24 mouse cellular contexts compared by ENCODE assay signal in the genomic region with DNA sequence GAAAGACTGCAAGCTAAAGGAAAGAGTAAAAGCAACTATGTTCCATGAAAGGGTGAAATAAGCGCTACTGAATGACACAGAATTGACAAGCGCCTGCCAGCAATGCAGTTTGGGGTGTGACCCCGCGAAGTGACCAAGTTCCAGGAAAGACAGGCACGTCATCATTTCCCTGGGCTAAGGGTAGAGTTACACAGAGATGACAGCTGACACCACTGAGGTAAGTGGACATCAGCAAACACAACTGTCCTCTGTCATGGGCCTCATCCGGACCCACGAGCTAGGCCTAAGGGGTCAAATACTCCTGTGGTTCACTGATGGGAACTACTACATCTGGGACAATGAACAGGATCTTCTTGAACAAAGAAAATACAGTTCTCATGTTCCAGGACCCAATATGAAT.
DNase-seq lines count a peak whose midpoint lies in the region; ATAC-seq and TF ChIP-seq lines count a peak whose summit lies in the region.
"Had no signal": no experiment of that assay in that cellular context is flagged by ENCODE, and none has a peak within 500 bp of the region (broad histone marks: within the 10 kb centered on the region; RNA-seq: fewer than 3 reads in every experiment).

No protein-coding gene starts in this region.

- H3K27me3 ChIP-seq in heart, embryonic 10.5 days (ENCODE audit: insufficient read depth, poor library complexity, severe bottlenecking): no peaks in the 10 kb centered on the region
- no peaks in the 10 kb centered on the region for H3K27me3 ChIP-seq in lung, postnatal 0 days (replicated peaks; ENCODE audit: insufficient read depth, low read length)
- H3K27me3 ChIP-seq in liver, adult 2 months (ENCODE audit: control insufficient read depth, insufficient read depth, low read length): no peaks in the 10 kb centered on the region
- H3K27me3 ChIP-seq: hindbrain, embryonic 13.5 days; lung, embryonic 15.5 days; neural tube, embryonic 15.5 days had no signal

- intact Hi-C loops in heart, postnatal 10 days (cut with DNase I): no loop called here

- ATAC-seq in lung, postnatal 0 days: peak; percentile 17; the same call in 1 of the 2 replicates
- ATAC-seq: forebrain, embryonic 16.5 days had no signal

- WGBS in heart, embryonic 10.5 days: 58% methylated on average over 7 of the region's 7 CpGs
- 82% methylated on average over 7 of the region's 7 CpGs for WGBS in lung, postnatal 0 days
- 70% methylated on average over 7 of the region's 7 CpGs for WGBS in liver, adult 2 months

- no peaks in the 10 kb centered on the region for H3K36me3 ChIP-seq in heart, embryonic 10.5 days
- H3K36me3 ChIP-seq in lung, postnatal 0 days (ENCODE audit: insufficient read depth, low read length): no peaks in the 10 kb centered on the region
- no peaks in the 10 kb centered on the region for H3K36me3 ChIP-seq in liver, adult 2 months (ENCODE audit: control insufficient read depth, insufficient read depth, low read length)
- H3K36me3 ChIP-seq: embryonic facial prominence, embryonic 10.5 days; hindbrain, embryonic 13.5 days; lung, embryonic 15.5 days; neural tube, embryonic 15.5 days had no signal

- H3K79me2 ChIP-seq in liver, adult 2 months (ENCODE audit: control insufficient read depth, insufficient read depth, low read length): no peaks in the 10 kb centered on the region; the same call in 1 of the 2 replicates

- H3K4me2 ChIP-seq in lung, postnatal 0 days (replicated peaks; ENCODE audit: low read depth, low read length): no peak overlapping the region
- H3K4me2 ChIP-seq: heart, embryonic 11.5 days; hindbrain, embryonic 13.5 days; lung, embryonic 15.5 days; midbrain, embryonic 11.5 days; neural tube, embryonic 15.5 days had no signal

- no peak overlapping the region for H3K9ac ChIP-seq in lung, postnatal 0 days (replicated peaks; ENCODE audit: low read depth)
- H3K9ac ChIP-seq in liver, adult 2 months (ENCODE audit: low read depth, low read length): no peak overlapping the region
- H3K9ac ChIP-seq: hindbrain, embryonic 13.5 days; lung, embryonic 15.5 days; neural tube, embryonic 15.5 days had no signal

- TF ChIP-seq EP300 in lung, postnatal 0 days (IDR thresholded peaks at IDR 0.05): no peak

- no peak for TF ChIP-seq CTCF in lung, postnatal 0 days (IDR thresholded peaks at IDR 0.05)
- TF ChIP-seq CTCF in liver, adult 2 months (IDR thresholded peaks at IDR 0.05; ENCODE audit: low read depth, low read length): no peak

- no peak for DNase-seq in heart, embryonic 10.5 days (ENCODE audit: low spot score)
- no peak for DNase-seq in heart, postnatal 10 days
- DNase-seq in lung, postnatal 0 days (ENCODE audit: low spot score): no peak
- no peak for DNase-seq in lung, postnatal 14 days
- peak; percentile 35 for DNase-seq in liver, adult 2 months (ENCODE audit: extremely low read depth, low read depth, low spot score)
- peak; percentile 55 for DNase-seq in skeletal muscle tissue, adult 2 months (ENCODE audit: low read depth, low spot score)
- no peak for DNase-seq in left cerebral cortex, adult 8-10 months (ENCODE audit: low spot score in 2 of 2)
- DNase-seq: adrenal gland, adult 2 months; cerebellum, adult 11-12 months; cerebellum, postnatal 10 days; gastrocnemius, postnatal 36 days; heart, postnatal 36 days; kidney, adult 8-10 months; kidney, postnatal 14 days; layer of hippocampus, postnatal 36 days; thymus, postnatal 14 days had no signal

- no peak for TF ChIP-seq POLR2A in liver, adult 2 months (IDR thresholded peaks at IDR 0.05; ENCODE audit: extremely low read depth, insufficient read depth, low read length)

- peak overlapping the region; percentile 29; the same call in 1 of the 2 replicates for H3K27ac ChIP-seq in heart, embryonic 10.5 days
- H3K27ac ChIP-seq in lung, postnatal 0 days (ENCODE audit: low read length): peak overlapping the region; percentile 20; the same call in 1 of the 2 replicates
- H3K27ac ChIP-seq in liver, adult 2 months (replicated peaks; ENCODE audit: insufficient read depth, low read depth, low read length): no peak overlapping the region
- H3K27ac ChIP-seq: hindbrain, embryonic 13.5 days; lung, embryonic 15.5 days; macrophage; neural tube, embryonic 15.5 days had no signal

- no peaks in the 10 kb centered on the region for H3K9me3 ChIP-seq in heart, embryonic 10.5 days
- H3K9me3 ChIP-seq in lung, postnatal 0 days (ENCODE audit: low read length): no peaks in the 10 kb centered on the region
- H3K9me3 ChIP-seq: embryonic facial prominence, embryonic 10.5 days; hindbrain, embryonic 13.5 days; lung, embryonic 15.5 days; neural tube, embryonic 15.5 days had no signal

- H3K4me1 ChIP-seq in heart, embryonic 10.5 days: peaks cover 48% of the 10 kb centered on the region
- H3K4me1 ChIP-seq in lung, postnatal 0 days (ENCODE audit: insufficient read depth, low read depth, low read length): peaks cover 15% of the 10 kb centered on the region; the same call in 1 of the 2 replicates
- H3K4me1 ChIP-seq in liver, adult 2 months (ENCODE audit: control insufficient read depth, insufficient read depth, low read length): peaks cover 11% of the 10 kb centered on the region

- no peak overlapping the region for H3K4me3 ChIP-seq in heart, embryonic 10.5 days
- H3K4me3 ChIP-seq in lung, postnatal 0 days (ENCODE audit: low read depth, low read length): no peak overlapping the region
- no peak overlapping the region for H3K4me3 ChIP-seq in liver, adult 2 months (ENCODE audit: insufficient read depth, low read depth, low read length)
- H3K4me3 ChIP-seq: embryonic facial prominence, embryonic 10.5 days; hindbrain, embryonic 13.5 days; lung, embryonic 15.5 days; neural tube, embryonic 15.5 days had no signal

Comparison
In these comparisons a context has a peak if more than half of its experiments do, and no peak if none do; other contexts are left out.
1. DNase-seq: peak in liver, adult 2 months (single experiment) and skeletal muscle tissue, adult 2 months (single experiment); none in heart, embryonic 10.5 days (single experiment), heart, postnatal 10 days (0 of 2), lung, postnatal 0 days (single experiment), lung, postnatal 14 days (single experiment) and left cerebral cortex, adult 8-10 months (0 of 2).